Mouse (Mus musculus): ENCODE data around the gene Rpl18a.

DNA sequence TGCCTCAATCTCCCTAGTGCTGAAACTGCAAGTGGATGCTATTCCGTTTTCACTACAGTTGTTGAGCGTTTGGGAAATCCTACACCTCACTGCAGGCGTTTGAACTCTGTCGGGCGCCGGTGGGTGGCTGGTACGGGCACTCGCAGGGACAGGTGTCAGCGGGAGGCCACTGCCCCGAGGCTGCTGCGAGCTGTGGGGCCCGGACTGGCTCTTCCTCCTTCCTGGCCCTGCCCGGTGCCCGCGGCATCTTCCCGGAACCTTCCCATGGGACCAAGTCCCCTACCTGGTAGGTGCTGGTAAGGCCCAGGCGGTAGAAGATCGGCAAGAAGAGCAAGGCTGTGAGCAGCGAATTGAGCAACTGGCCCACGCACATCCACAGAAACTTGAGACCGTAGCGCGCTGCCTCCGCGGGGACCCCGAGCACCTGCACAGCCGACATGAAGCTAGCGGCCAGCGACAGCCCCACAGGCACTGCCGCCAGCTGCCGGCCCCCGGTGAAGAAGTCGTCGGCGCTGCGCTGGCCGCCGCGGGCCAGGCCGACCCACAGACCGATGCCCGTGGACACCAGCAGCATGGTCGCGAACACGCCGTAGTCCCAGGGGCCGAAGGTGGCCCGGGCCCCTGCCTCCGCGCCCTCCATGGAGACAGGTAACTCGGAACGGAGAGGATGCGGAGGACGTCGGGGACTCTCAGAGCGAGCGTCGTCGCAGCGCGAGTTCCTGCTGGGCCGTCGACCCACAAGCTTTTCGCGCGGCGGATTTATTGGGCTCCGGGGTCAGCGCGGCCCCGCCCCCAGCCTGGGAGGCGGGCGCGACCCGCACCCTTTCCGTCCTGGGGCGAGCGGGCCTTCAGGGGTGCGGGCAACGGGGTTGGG lies 5.0 kb downstream of the Rpl18a start, which contains the start of gene Slc5a5:
- TF ChIP-seq EP300 (IDR thresholded peaks at IDR 0.05; ENCODE audit: low read depth) (no peak), CTCF (IDR thresholded peaks at IDR 0.05; ENCODE audit: low read depth) (no peak)

Measured in liver, postnatal 0 days (tissue).